Mouse (Mus musculus) hindbrain, embryonic 12.5 days (tissue): ENCODE measurements around the gene Neurod4. TPM values are rescaled to one million over a fixed set of nuclear protein-coding genes. Genes with fewer than 3 reads are reported as not detected.

Experiments
- ATAC-seq: fragments of 200-750 bp; cut with Nextera tagmentation; 2 replicates; pipeline ENCODE4 v1.8.0; 2017; ENCODE audit warnings: moderate TSS enrichment; ENCODE audit not compliant: low FRiP score
- H3K27ac ChIP-seq: fragments of 300-500 bp; sonication (generic); 2 replicates; pipeline ENCODE4 v1.5.1; 2016; ENCODE audit warnings: mild to moderate bottlenecking
- H3K27me3 ChIP-seq: fragments of 300-500 bp; sonication (generic); 2 replicates; pipeline ENCODE4 v1.6.1; 2016; ENCODE audit warnings: mild to moderate bottlenecking
- H3K36me3 ChIP-seq: fragments of 300-500 bp; sonication (generic); 2 replicates; pipeline ENCODE4 v1.6.1; 2016; ENCODE audit warnings: mild to moderate bottlenecking
- H3K4me1 ChIP-seq: fragments of 300-500 bp; sonication (generic); 2 replicates; pipeline ENCODE4 v1.6.1; 2016
- H3K4me2 ChIP-seq: fragments of 300-500 bp; sonication (generic); replicated peaks from 2 replicates; pipeline ENCODE4 v1.6.1; 2016; ENCODE audit warnings: mild to moderate bottlenecking
- H3K4me3 ChIP-seq: fragments of 300-500 bp; sonication (generic); 2 replicates; pipeline ENCODE4 v1.5.1; 2016; ENCODE audit warnings: mild to moderate bottlenecking
- H3K9ac ChIP-seq: fragments of 300-500 bp; sonication (generic); 2 replicates; pipeline ENCODE4 v1.6.1; 2016; ENCODE audit warnings: mild to moderate bottlenecking, moderate library complexity
- H3K9me3 ChIP-seq: fragments of 300-500 bp; sonication (generic); replicated peaks from 2 replicates; pipeline ENCODE4 v1.6.1; 2016; ENCODE audit warnings: mild to moderate bottlenecking
- WGBS: fragments of 180-500 bp; shearing (Covaris S2); methylation state at CpG from one replicate; pipeline ENCODE4 v1.1.7; 2016; 5-methylcytosine and 5-hydroxymethylcytosine counted together
- polyA plus RNA-seq: library from polyadenylated mRNA; unstranded; fragments of >200 nt; fragmentation: Nextera tagmentation; extraction: Ambion mirVana; gene quantifications from 2 replicates; pipeline ENCODE4 v1.2.1, GENCODE M21; 2016

Neurod4 gene
- polyA plus RNA-seq, 1 experiment from 2014 or later: 7.8 TPM

DNA sequence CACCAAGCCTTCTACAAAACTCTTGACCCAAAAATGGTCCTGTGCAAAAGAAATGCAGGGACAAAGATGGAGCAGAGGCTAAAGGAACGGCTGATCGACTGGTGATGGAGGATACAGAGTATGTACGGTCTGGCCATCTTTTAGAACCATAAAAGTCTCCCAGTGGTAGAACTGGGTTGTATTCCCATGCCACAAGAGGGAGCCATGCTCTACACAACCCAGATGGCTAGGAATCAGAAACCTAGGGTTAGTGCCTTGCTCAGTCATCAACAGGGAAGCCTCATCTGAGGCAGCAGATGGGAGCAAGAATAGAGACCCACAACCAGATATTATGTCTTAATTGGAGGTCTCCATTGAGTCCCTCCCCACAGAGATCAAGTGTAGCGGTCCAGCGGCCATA lies 50.5 kb downstream of the Neurod4 start:
- H3K27ac ChIP-seq: no peak overlapping the region
- H3K36me3 ChIP-seq: no peaks in the 10 kb centered on the region
- H3K4me3 ChIP-seq: no peak overlapping the region
- H3K9me3 ChIP-seq: no peaks in the 10 kb centered on the region
- WGBS: 90% methylated on average over 5 of the region's 5 CpGs
- no peak for ATAC-seq
- H3K4me1 ChIP-seq: no peaks in the 10 kb centered on the region
- no peak overlapping the region for H3K4me2 ChIP-seq
- no peak overlapping the region for H3K9ac ChIP-seq
- H3K27me3 ChIP-seq: no peaks in the 10 kb centered on the region

DNA sequence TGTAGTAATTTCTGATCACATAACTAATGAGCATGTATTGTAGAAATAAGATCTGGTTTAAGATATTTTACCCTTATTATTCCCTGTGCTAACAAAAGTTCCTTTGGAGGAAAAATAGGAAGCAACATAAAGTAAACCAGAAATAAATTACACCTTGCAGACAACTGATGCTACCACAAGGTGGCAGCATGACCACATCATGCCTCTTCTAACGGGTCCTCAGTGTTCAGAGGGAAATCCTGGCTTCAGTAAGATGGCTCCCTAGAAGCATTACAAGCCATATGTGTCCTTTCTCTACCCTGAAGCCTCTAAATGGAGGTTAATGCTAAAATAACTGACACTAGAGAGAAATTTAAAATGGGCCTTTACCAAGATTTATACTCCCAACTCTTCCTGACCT lies 51.8 kb downstream of the Neurod4 start:
- ATAC-seq: peak; percentile 83
- WGBS: 3% methylated on average over 1 of the region's 1 CpGs
- H3K4me2 ChIP-seq: no peak overlapping the region
- no peak overlapping the region for H3K27ac ChIP-seq
- no peak overlapping the region for H3K9ac ChIP-seq
- no peaks in the 10 kb centered on the region for H3K27me3 ChIP-seq
- H3K36me3 ChIP-seq: no peaks in the 10 kb centered on the region
- no peak overlapping the region for H3K4me3 ChIP-seq
- H3K9me3 ChIP-seq: no peaks in the 10 kb centered on the region
- no peaks in the 10 kb centered on the region for H3K4me1 ChIP-seq

GRCm38 (mm10) chr10:130225034-130225433 lies 55.0 kb downstream of the Neurod4 start:
- Histone ChIP-seq H3K4me2 (no peak overlapping the region), H3K9me3 (no peaks in the 10 kb centered on the region), H3K36me3 (no peaks in the 10 kb centered on the region), H3K27ac (no peak overlapping the region), H3K4me3 (no peak overlapping the region), H3K27me3 (no peaks in the 10 kb centered on the region), H3K9ac (no peak overlapping the region), H3K4me1 (no peaks in the 10 kb centered on the region)
- no peak for ATAC-seq
- WGBS: 85% methylated on average over 3 of the region's 3 CpGs

Other genes starting within 250 kb of the Neurod4 start
- not detected in 2 replicates for gene Olfr821, start 249.9 kb downstream of the Neurod4 start, polyA plus RNA-seq
- gene Olfr822, start 209.0 kb downstream of the Neurod4 start, polyA plus RNA-seq: not detected in 2 replicates
- not detected in 2 replicates for gene Olfr823, start 164.9 kb downstream of the Neurod4 start, polyA plus RNA-seq
- not detected in 2 replicates for gene Olfr824, start 150.2 kb downstream of the Neurod4 start, polyA plus RNA-seq
- gene Olfr825, start 113.5 kb downstream of the Neurod4 start, polyA plus RNA-seq: not detected in 2 replicates
- not detected in 2 replicates for gene Olfr826, start 96.1 kb downstream of the Neurod4 start, polyA plus RNA-seq
- gene Olfr827, start 65.8 kb downstream of the Neurod4 start, polyA plus RNA-seq: not detected in 2 replicates
- gene Tespa1, start 42.6 kb upstream of the Neurod4 start, polyA plus RNA-seq: 0.31 TPM in 1 of 2 replicates, not detected in the other
- gene Vmn2r84, start 114.1 kb upstream of the Neurod4 start, polyA plus RNA-seq: not detected in 2 replicates
- gene Vmn2r85, start 149.5 kb upstream of the Neurod4 start, polyA plus RNA-seq: not detected in 2 replicates
- 0.03 TPM in 1 of 2 replicates, not detected in the other for gene Vmn2r86, start 175.8 kb upstream of the Neurod4 start, polyA plus RNA-seq
- not detected in 2 replicates for gene Vmn2r87, start 217.2 kb upstream of the Neurod4 start, polyA plus RNA-seq